Mouse (Mus musculus) urinary bladder, postnatal 10 days (tissue): ENCODE data around the gene Mycbp.

ENCODE experiments used
- DNase-seq: peaks from one replicate; pipeline ENCODE4 v3.0.0; 2022; ENCODE audit warnings: low spot score

The Mycbp gene

GRCm38 (mm10) chr4:123904333-123905125 lies at the start of gene Mycbp:
Gene Mycbp (plus strand): TSS chr4:123904832.
- peak; percentile 97 for DNase-seq

- no peak for DNase-seq
These were observed 47.7 kb upstream of the Mycbp start for GRCm38 (mm10) chr4:123856888-123857287.

GRCm38 (mm10) chr4:123858090-123858489 lies 46.5 kb upstream of the Mycbp start:
- DNase-seq = no peak

GRCm38 (mm10) chr4:123859379-123859778 lies 45.3 kb upstream of the Mycbp start, which contains the start of gene 4933427I04Rik:
Gene 4933427I04Rik (plus strand): TSS chr4:123859679.
- no peak for DNase-seq

- no peak for DNase-seq
These were observed 44.8 kb upstream of the Mycbp start for GRCm38 (mm10) chr4:123859803-123860202.

- no peak for DNase-seq
These were observed 44.0 kb upstream of the Mycbp start for GRCm38 (mm10) chr4:123860621-123861020.

GRCm38 (mm10) chr4:123893726-123894125 lies 10.9 kb upstream of the Mycbp start:
- no peak for DNase-seq

- DNase-seq = no peak
These were observed 10.3 kb upstream of the Mycbp start for GRCm38 (mm10) chr4:123894295-123894694.

- no peak for DNase-seq
These were observed 5.9 kb upstream of the Mycbp start for GRCm38 (mm10) chr4:123898696-123899095.

- no peak for DNase-seq
These were observed 1.2 kb upstream of the Mycbp start for GRCm38 (mm10) chr4:123903432-123903831.

- no peak for DNase-seq
These were observed 565 bp downstream of the Mycbp start for GRCm38 (mm10) chr4:123905126-123905668.

- no peak for DNase-seq
These were observed 6.9 kb downstream of the Mycbp start for GRCm38 (mm10) chr4:123911503-123911902.

GRCm38 (mm10) chr4:123912431-123912830 lies 7.8 kb downstream of the Mycbp start:
- DNase-seq = no peak

GRCm38 (mm10) chr4:123916748-123917547 lies 12.3 kb downstream of the Mycbp start, which contains the start of gene Rragc:
Gene Rragc (plus strand): TSS chr4:123917446.
- DNase-seq = peak; percentile 100

- DNase-seq = no peak
These were observed 13.0 kb downstream of the Mycbp start, which contains the start of gene 4930535I16Rik for GRCm38 (mm10) chr4:123917548-123918140. Gene 4930535I16Rik (minus strand): TSS chr4:123918022.

GRCm38 (mm10) chr4:123918851-123919250 lies 14.2 kb downstream of the Mycbp start:
- DNase-seq = no peak

GRCm38 (mm10) chr4:123921055-123921565 lies 16.5 kb downstream of the Mycbp start:
- DNase-seq = no peak

- DNase-seq = no peak
These were observed 23.3 kb downstream of the Mycbp start for GRCm38 (mm10) chr4:123927961-123928360.

GRCm38 (mm10) chr4:123929994-123930393 lies 25.4 kb downstream of the Mycbp start:
- no peak for DNase-seq

GRCm38 (mm10) chr4:123934306-123934705 lies 29.7 kb downstream of the Mycbp start:
- no peak for DNase-seq

- DNase-seq = no peak
These were observed 31.4 kb downstream of the Mycbp start for GRCm38 (mm10) chr4:123936059-123936458.

- peak; percentile 36 for DNase-seq
These were observed 35.2 kb downstream of the Mycbp start for GRCm38 (mm10) chr4:123939838-123940237.
